Mouse (Mus musculus): ENCODE measurements at regions not wholly inside any gene's neighbourhood (a gene's known extent, or its start where the extent isn't known, plus 50 kb on each side); places are given as distances from the start of the nearest gene placed in this dataset.

- no peaks in the 10 kb centered on the region for H3K36me3 ChIP-seq
- H3K9me3 ChIP-seq: no peaks in the 10 kb centered on the region
- H3K27me3 ChIP-seq (ENCODE audit: insufficient read depth, poor library complexity, severe bottlenecking): no peaks in the 10 kb centered on the region
- H3K27ac ChIP-seq: no peak overlapping the region
- H3K4me3 ChIP-seq: no peak overlapping the region
- WGBS: 85% methylated on average over 2 of the region's 2 CpGs
- H3K4me1 ChIP-seq (replicated peaks): no peaks in the 10 kb centered on the region
- DNase-seq (ENCODE audit: low spot score): no peak
These were observed 149.6 kb upstream of the Sstr4 start for GRCm38 (mm10) chr2:148245575-148245974.

DNA sequence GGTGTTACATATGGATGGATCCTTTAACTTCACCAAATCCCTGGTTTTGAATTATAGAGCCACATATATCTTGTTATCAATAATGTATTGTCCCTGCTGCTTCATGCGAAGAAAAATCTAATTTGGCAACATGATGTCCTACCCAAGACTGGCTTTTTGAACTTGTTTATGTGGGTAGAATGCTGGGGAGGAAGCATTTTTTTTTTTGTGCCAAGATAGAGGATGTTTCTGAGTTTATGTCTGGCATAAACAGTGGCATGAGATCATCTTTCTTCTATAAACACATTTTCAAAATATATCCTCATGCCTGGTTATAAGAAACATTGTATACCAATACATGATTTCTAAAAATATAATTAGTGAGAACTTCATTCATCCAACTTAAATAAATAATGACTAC lies 144.2 kb upstream of the Sstr4 start:
- Histone ChIP-seq H3K27ac (no peak overlapping the region), H3K36me3 (no peaks in the 10 kb centered on the region), H3K27me3 (ENCODE audit: insufficient read depth, poor library complexity, severe bottlenecking) (no peaks in the 10 kb centered on the region), H3K4me3 (no peak overlapping the region), H3K4me1 (replicated peaks) (no peaks in the 10 kb centered on the region), H3K9me3 (no peaks in the 10 kb centered on the region)
- DNase-seq (ENCODE audit: low spot score): no peak
- WGBS: 91% methylated on average over 1 of the region's 1 CpGs

DNA sequence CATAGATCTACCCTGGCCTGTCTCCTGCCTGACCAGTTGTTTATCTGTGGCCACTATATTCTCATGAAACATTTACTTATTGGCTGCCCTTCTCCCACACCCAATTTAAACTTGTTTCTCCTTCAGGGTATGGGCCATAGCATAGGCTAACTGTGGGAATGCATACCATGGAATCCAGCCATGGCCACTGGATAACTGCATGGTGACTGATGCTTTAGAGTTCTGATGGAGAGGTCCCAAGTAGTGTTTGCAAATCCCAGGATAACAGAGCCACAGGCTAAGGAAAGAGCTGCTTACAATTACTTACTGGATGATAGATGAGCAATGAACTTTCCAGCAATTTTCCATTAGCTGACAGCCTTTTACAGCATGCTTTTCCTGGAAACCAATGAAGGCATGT lies 139.5 kb upstream of the Sstr4 start:
- no peaks in the 10 kb centered on the region for H3K36me3 ChIP-seq
- H3K4me3 ChIP-seq: no peak overlapping the region
- no peak for DNase-seq (ENCODE audit: low spot score)
- no peaks in the 10 kb centered on the region for H3K9me3 ChIP-seq
- no peak overlapping the region for H3K27ac ChIP-seq
- no peaks in the 10 kb centered on the region for H3K27me3 ChIP-seq (ENCODE audit: insufficient read depth, poor library complexity, severe bottlenecking)
- no peaks in the 10 kb centered on the region for H3K4me1 ChIP-seq (replicated peaks)

- DNase-seq (ENCODE audit: low spot score): no peak
These were observed 130.9 kb upstream of the Sstr4 start for GRCm38 (mm10) chr2:148264111-148264730.

GRCm38 (mm10) chr2:148279200-148279599 lies 115.9 kb upstream of the Sstr4 start:
- WGBS: 90% methylated on average over 3 of the region's 3 CpGs

More at GRCm38 (mm10) chr2:148264111-148264730, 130.9 kb upstream of the Sstr4 start:
- H3K4me3 ChIP-seq: no peak overlapping the region
- 83% methylated on average over 3 of the region's 3 CpGs for WGBS
- no peaks in the 10 kb centered on the region for H3K9me3 ChIP-seq
- no peak overlapping the region for H3K27ac ChIP-seq
- no peaks in the 10 kb centered on the region for H3K36me3 ChIP-seq
- no peaks in the 10 kb centered on the region for H3K4me1 ChIP-seq (replicated peaks)
- H3K27me3 ChIP-seq (ENCODE audit: insufficient read depth, poor library complexity, severe bottlenecking): no peaks in the 10 kb centered on the region

DNA sequence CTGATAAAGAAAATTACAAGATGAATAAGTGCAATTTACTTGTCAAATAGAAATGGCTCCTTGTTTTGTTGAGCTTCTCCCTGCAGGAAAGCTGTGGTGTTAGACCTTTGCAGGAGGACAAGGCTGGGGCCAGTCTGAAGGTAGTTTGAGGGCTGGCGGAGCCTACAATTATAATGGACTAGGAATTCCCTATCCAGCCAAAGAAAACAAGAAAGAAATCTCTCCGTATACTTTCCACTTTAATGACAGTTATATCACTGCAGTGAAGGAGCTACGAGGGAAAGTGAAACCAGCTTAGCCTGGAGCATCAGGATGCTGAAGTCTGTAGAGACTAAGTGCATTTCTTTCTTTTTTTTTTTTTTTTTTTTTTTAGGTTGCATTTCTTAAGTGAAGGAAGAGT lies 104.8 kb upstream of the Sstr4 start:
- no peaks in the 10 kb centered on the region for H3K4me1 ChIP-seq (replicated peaks)
- H3K4me3 ChIP-seq: no peak overlapping the region
- no peak for DNase-seq (ENCODE audit: low spot score)
- 83% methylated on average over 3 of the region's 3 CpGs for WGBS
- no peaks in the 10 kb centered on the region for H3K36me3 ChIP-seq
- no peaks in the 10 kb centered on the region for H3K27me3 ChIP-seq (ENCODE audit: insufficient read depth, poor library complexity, severe bottlenecking)
- no peak overlapping the region for H3K27ac ChIP-seq
- H3K9me3 ChIP-seq: no peaks in the 10 kb centered on the region

More at GRCm38 (mm10) chr2:148279200-148279599, 115.9 kb upstream of the Sstr4 start:
- H3K4me1 ChIP-seq (replicated peaks): no peaks in the 10 kb centered on the region
- H3K27ac ChIP-seq: no peak overlapping the region
- H3K36me3 ChIP-seq: no peaks in the 10 kb centered on the region
- no peaks in the 10 kb centered on the region for H3K9me3 ChIP-seq
- no peak for DNase-seq (ENCODE audit: low spot score)
- no peak overlapping the region for H3K4me3 ChIP-seq
- H3K27me3 ChIP-seq (ENCODE audit: insufficient read depth, poor library complexity, severe bottlenecking): no peaks in the 10 kb centered on the region

- WGBS: 88% methylated on average over 5 of the region's 5 CpGs
- H3K4me1 ChIP-seq (replicated peaks): no peaks in the 10 kb centered on the region
- H3K27ac ChIP-seq: no peak overlapping the region
- H3K4me3 ChIP-seq: no peak overlapping the region
- H3K36me3 ChIP-seq: no peaks in the 10 kb centered on the region
- H3K27me3 ChIP-seq (ENCODE audit: insufficient read depth, poor library complexity, severe bottlenecking): no peaks in the 10 kb centered on the region
- DNase-seq (ENCODE audit: low spot score): no peak
- no peaks in the 10 kb centered on the region for H3K9me3 ChIP-seq
These were observed 102.7 kb upstream of the Sstr4 start for GRCm38 (mm10) chr2:148292442-148292841.

- WGBS: 76% methylated on average over 2 of the region's 2 CpGs
- H3K9me3 ChIP-seq: no peaks in the 10 kb centered on the region
- H3K4me1 ChIP-seq (replicated peaks): no peaks in the 10 kb centered on the region
- H3K27me3 ChIP-seq (ENCODE audit: insufficient read depth, poor library complexity, severe bottlenecking): no peaks in the 10 kb centered on the region
- H3K4me3 ChIP-seq: no peak overlapping the region
- no peak overlapping the region for H3K27ac ChIP-seq
- H3K36me3 ChIP-seq: no peaks in the 10 kb centered on the region
- DNase-seq (ENCODE audit: low spot score): no peak
These were observed 102.2 kb upstream of the Sstr4 start for GRCm38 (mm10) chr2:148292895-148293294.

GRCm38 (mm10) chr2:148300879-148301278 lies 94.3 kb upstream of the Sstr4 start:
- no peaks in the 10 kb centered on the region for H3K4me1 ChIP-seq (replicated peaks)
- H3K27ac ChIP-seq: no peak overlapping the region
- WGBS: 76% methylated on average over 2 of the region's 2 CpGs

GRCm38 (mm10) chr2:148312255-148312654 lies 82.9 kb upstream of the Sstr4 start:
- H3K4me3 ChIP-seq: no peak overlapping the region
- no peaks in the 10 kb centered on the region for H3K9me3 ChIP-seq
- 84% methylated on average over 2 of the region's 2 CpGs for WGBS
- DNase-seq (ENCODE audit: low spot score): no peak
- no peaks in the 10 kb centered on the region for H3K4me1 ChIP-seq (replicated peaks)
- H3K27ac ChIP-seq: no peak overlapping the region
- no peaks in the 10 kb centered on the region for H3K36me3 ChIP-seq
- no peaks in the 10 kb centered on the region for H3K27me3 ChIP-seq (ENCODE audit: insufficient read depth, poor library complexity, severe bottlenecking)

More at GRCm38 (mm10) chr2:148300879-148301278, 94.3 kb upstream of the Sstr4 start:
- no peak overlapping the region for H3K4me3 ChIP-seq
- H3K27me3 ChIP-seq (ENCODE audit: insufficient read depth, poor library complexity, severe bottlenecking): no peaks in the 10 kb centered on the region
- H3K36me3 ChIP-seq: no peaks in the 10 kb centered on the region
- DNase-seq (ENCODE audit: low spot score): no peak
- H3K9me3 ChIP-seq: no peaks in the 10 kb centered on the region

DNA sequence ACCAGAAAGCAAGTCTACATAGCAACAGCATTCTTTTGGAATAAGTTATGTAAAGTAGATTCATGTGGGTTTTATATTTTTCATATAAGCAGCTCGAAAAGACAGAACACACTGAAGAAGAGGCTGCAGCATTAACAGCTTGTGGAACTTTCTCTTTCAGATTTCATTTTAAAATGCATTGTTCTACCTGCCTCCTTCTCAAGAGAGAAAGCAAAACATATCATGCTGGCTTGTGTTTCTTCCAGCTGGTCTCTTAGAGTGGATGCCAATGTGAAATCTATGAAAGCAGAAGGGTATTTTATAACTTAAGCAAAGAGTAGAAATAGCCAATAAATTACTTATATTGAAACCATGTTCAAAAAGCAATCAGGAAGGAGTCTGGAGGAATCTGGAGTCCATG lies 74.2 kb upstream of the Sstr4 start:
- WGBS: 88% methylated on average over 1 of the region's 1 CpGs
- Histone ChIP-seq H3K4me1 (replicated peaks) (0 out of 2 replicates have a peak, but pooled peaks cover 2% of the 10 kb centered on the region), H3K27ac (no peak overlapping the region), H3K36me3 (no peaks in the 10 kb centered on the region), H3K9me3 (no peaks in the 10 kb centered on the region), H3K27me3 (ENCODE audit: insufficient read depth, poor library complexity, severe bottlenecking) (no peaks in the 10 kb centered on the region), H3K4me3 (no peak overlapping the region)
- DNase-seq (ENCODE audit: low spot score): no peak

- no peak overlapping the region for H3K27ac ChIP-seq
- H3K4me1 ChIP-seq (replicated peaks): 0 out of 2 replicates have a peak, but pooled peaks cover 9% of the 10 kb centered on the region
- H3K27me3 ChIP-seq (ENCODE audit: insufficient read depth, poor library complexity, severe bottlenecking): no peaks in the 10 kb centered on the region
- WGBS: 85% methylated on average over 3 of the region's 3 CpGs
- no peak for DNase-seq (ENCODE audit: low spot score)
- H3K9me3 ChIP-seq: no peaks in the 10 kb centered on the region
- H3K4me3 ChIP-seq: no peak overlapping the region
- H3K36me3 ChIP-seq: no peaks in the 10 kb centered on the region
These were observed 69.8 kb upstream of the Sstr4 start for GRCm38 (mm10) chr2:148325362-148325761.

GRCm38 (mm10) chr2:148325854-148326387 lies 69.2 kb upstream of the Sstr4 start:
- H3K36me3 ChIP-seq: no peaks in the 10 kb centered on the region
- H3K9me3 ChIP-seq: no peaks in the 10 kb centered on the region
- 40% methylated on average over 4 of the region's 4 CpGs for WGBS
- peak; percentile 35 for DNase-seq (ENCODE audit: low spot score)
- H3K4me1 ChIP-seq (replicated peaks): 0 out of 2 replicates have a peak, but pooled peaks cover 9% of the 10 kb centered on the region
- H3K27me3 ChIP-seq (ENCODE audit: insufficient read depth, poor library complexity, severe bottlenecking): no peaks in the 10 kb centered on the region
- no peak overlapping the region for H3K27ac ChIP-seq
- H3K4me3 ChIP-seq: no peak overlapping the region
